Mouse (Mus musculus) heart, embryonic 16.5 days (tissue): Measurements from ENCODE around the gene Prdm11. TPM values are rescaled to one million over a fixed set of nuclear protein-coding genes. Genes with fewer than 3 reads are reported as not detected.

Experiments used
- ATAC-seq: fragments of 200-750 bp; cut with Nextera tagmentation; replicated peaks from 2 replicates; pipeline ENCODE4 v1.8.0; 2017; ENCODE audit warnings: moderate number of reproducible peaks; ENCODE audit not compliant: insufficient read depth, low FRiP score; ENCODE audit errors: extremely low read depth
- H3K27ac ChIP-seq: fragments of 300-500 bp; sonication (generic); 2 replicates; pipeline ENCODE4 v1.5.1; 2014; ENCODE audit warnings: mild to moderate bottlenecking, low read length, control low read depth, moderate library complexity
- H3K27me3 ChIP-seq: fragments of 300-500 bp; sonication (generic); 2 replicates; pipeline ENCODE4 v1.6.1; 2014; ENCODE audit warnings: low read length, mixed read lengths; ENCODE audit not compliant: control insufficient read depth, insufficient read depth
- H3K36me3 ChIP-seq: fragments of 300-500 bp; sonication (generic); 2 replicates; pipeline ENCODE4 v1.6.1; 2014; ENCODE audit not compliant: control insufficient read depth, insufficient read depth
- H3K4me1 ChIP-seq: fragments of 300-500 bp; sonication (generic); 2 replicates; pipeline ENCODE4 v1.6.1; 2014; ENCODE audit warnings: low read length, mixed read lengths; ENCODE audit not compliant: control insufficient read depth, insufficient read depth
- H3K4me2 ChIP-seq: fragments of 300-500 bp; sonication (generic); 2 replicates; pipeline ENCODE4 v1.6.1; 2014; ENCODE audit warnings: low read depth, mild to moderate bottlenecking, control low read depth, low read length
- H3K4me3 ChIP-seq: fragments of 300-500 bp; sonication (generic); 2 replicates; pipeline ENCODE4 v1.5.1; 2014; ENCODE audit warnings: mild to moderate bottlenecking, control low read depth, low read length
- H3K9ac ChIP-seq: fragments of 300-500 bp; sonication (generic); 2 replicates; pipeline ENCODE4 v1.6.1; 2014; ENCODE audit warnings: low read length, control low read depth
- H3K9me3 ChIP-seq: fragments of 300-500 bp; sonication (generic); replicated peaks from 2 replicates; pipeline ENCODE4 v1.6.1; 2016; ENCODE audit warnings: low read length; ENCODE audit not compliant: control insufficient read depth
- WGBS: fragments of 180-500 bp; shearing (Covaris S2); extraction: QIAGEN DNeasy Blood & Tissue Kit; methylation state at CpG from one replicate; pipeline ENCODE4 v1.1.7; 2014; 5-methylcytosine and 5-hydroxymethylcytosine counted together
- polyA plus RNA-seq: library from polyadenylated mRNA; unstranded; fragments of >200 nt; fragmentation: Nextera tagmentation; extraction: Ambion mirVana; gene quantifications from 2 replicates; pipeline ENCODE4 v1.2.1, GENCODE M21; 2015

Gene Prdm11
- polyA plus RNA-seq, 1 experiment from 2014 or later: 3.7 TPM

GRCm38 (mm10) chr2:93027713-93028112 is 18.3 kb downstream of the Prdm11 start:
- H3K27me3 ChIP-seq: no peaks in the 10 kb centered on the region
- H3K4me2 ChIP-seq: no peak overlapping the region
- peaks cover 55% of the 10 kb centered on the region for H3K4me1 ChIP-seq
- H3K9ac ChIP-seq: peak overlapping the region; percentile 1; the same call in 1 of the 2 replicates
- H3K36me3 ChIP-seq: no peaks in the 10 kb centered on the region
- 64% methylated on average over 7 of the region's 7 CpGs for WGBS
- H3K4me3 ChIP-seq: no peak overlapping the region
- no peak overlapping the region for H3K27ac ChIP-seq
- H3K9me3 ChIP-seq: peaks cover 4% of the 10 kb centered on the region; the same call in 1 of the 2 replicates
- ATAC-seq: no peak

GRCm38 (mm10) chr2:93024431-93024830 is 21.5 kb downstream of the Prdm11 start:
- Histone ChIP-seq H3K27me3 (no peaks in the 10 kb centered on the region), H3K9me3 (peaks cover 4% of the 10 kb centered on the region; the same call in 1 of the 2 replicates), H3K4me3 (no peak overlapping the region), H3K27ac (no peak overlapping the region), H3K9ac (no peak overlapping the region), H3K4me1 (peaks cover 24% of the 10 kb centered on the region), H3K4me2 (no peak overlapping the region), H3K36me3 (no peaks in the 10 kb centered on the region)
- ATAC-seq: no peak
- 81% methylated on average over 3 of the region's 3 CpGs for WGBS

- H3K9me3 ChIP-seq: peaks cover 4% of the 10 kb centered on the region; the same call in 1 of the 2 replicates
- H3K4me2 ChIP-seq: no peak overlapping the region
- peak; percentile 39; the same call in 1 of the 2 replicates for ATAC-seq
- H3K27ac ChIP-seq: peak overlapping the region; percentile 56
- H3K4me3 ChIP-seq: no peak overlapping the region
- whole genome bisulfite sequencing: 42% methylated on average over 5 of the region's 5 CpGs
- H3K27me3 ChIP-seq: no peaks in the 10 kb centered on the region
- peaks cover 23% of the 10 kb centered on the region for H3K4me1 ChIP-seq
- H3K9ac ChIP-seq: no peak overlapping the region
- no peaks in the 10 kb centered on the region for H3K36me3 ChIP-seq
These were observed 27.1 kb downstream of the Prdm11 start for GRCm38 (mm10) chr2:93018854-93019253.

GRCm38 (mm10) chr2:93017151-93017550 is 28.8 kb downstream of the Prdm11 start:
- H3K4me1 ChIP-seq: peaks cover 28% of the 10 kb centered on the region
- no peak for ATAC-seq
- H3K36me3 ChIP-seq: peaks cover 3% of the 10 kb centered on the region; the same call in 1 of the 2 replicates
- WGBS: 91% methylated on average over 8 of the region's 8 CpGs
- no peak overlapping the region for H3K4me3 ChIP-seq
- no peak overlapping the region for H3K9ac ChIP-seq
- no peaks in the 10 kb centered on the region for H3K27me3 ChIP-seq
- H3K4me2 ChIP-seq: no peak overlapping the region
- no peak overlapping the region for H3K27ac ChIP-seq
- no peaks in the 10 kb centered on the region for H3K9me3 ChIP-seq

- H3K27me3 ChIP-seq: no peaks in the 10 kb centered on the region
- peak overlapping the region; percentile 91 for H3K27ac ChIP-seq
- no peaks in the 10 kb centered on the region for H3K9me3 ChIP-seq
- peak overlapping the region; percentile 83 for H3K9ac ChIP-seq
- WGBS: 3% methylated on average over 21 of the region's 40 CpGs
- peak; percentile 12 for ATAC-seq
- H3K4me3 ChIP-seq: peak overlapping the region; percentile 64
- peaks cover 28% of the 10 kb centered on the region for H3K4me1 ChIP-seq
- peaks cover 4% of the 10 kb centered on the region; the same call in 1 of the 2 replicates for H3K36me3 ChIP-seq
- H3K4me2 ChIP-seq: peak overlapping the region; percentile 94
These were observed 30.9 kb downstream of the Prdm11 start for GRCm38 (mm10) chr2:93015041-93015440.

GRCm38 (mm10) chr2:93014093-93014937 is 31.7 kb downstream of the Prdm11 start:
- Histone ChIP-seq H3K9ac (peak overlapping the region; percentile 83), H3K27me3 (no peaks in the 10 kb centered on the region), H3K4me2 (peak overlapping the region; percentile 94), H3K4me1 (peaks cover 28% of the 10 kb centered on the region), H3K4me3 (peak overlapping the region; percentile 64), H3K27ac (peak overlapping the region; percentile 91), H3K9me3 (no peaks in the 10 kb centered on the region), H3K36me3 (peaks cover 4% of the 10 kb centered on the region; the same call in 1 of the 2 replicates)
- peak; percentile 72 for ATAC-seq
- 3% methylated on average over 39 of the region's 50 CpGs for WGBS

GRCm38 (mm10) chr2:93013415-93014092 is 32.4 kb downstream of the Prdm11 start:
- H3K4me3 ChIP-seq: peak overlapping the region; percentile 64
- H3K4me2 ChIP-seq: peak overlapping the region; percentile 94
- H3K9me3 ChIP-seq: no peaks in the 10 kb centered on the region
- H3K27ac ChIP-seq: peak overlapping the region; percentile 91
- H3K4me1 ChIP-seq: peaks cover 21% of the 10 kb centered on the region
- 59% methylated on average over 8 of the region's 8 CpGs for WGBS
- H3K36me3 ChIP-seq: peaks cover 4% of the 10 kb centered on the region; the same call in 1 of the 2 replicates
- peak overlapping the region; percentile 83 for H3K9ac ChIP-seq
- H3K27me3 ChIP-seq: no peaks in the 10 kb centered on the region
- ATAC-seq: peak; percentile 17; the same call in 1 of the 2 replicates

- Histone ChIP-seq H3K4me3 (no peak overlapping the region), H3K27me3 (no peaks in the 10 kb centered on the region), H3K4me1 (peaks cover 22% of the 10 kb centered on the region), H3K36me3 (peaks cover 8% of the 10 kb centered on the region), H3K9me3 (no peaks in the 10 kb centered on the region), H3K27ac (no peak overlapping the region), H3K4me2 (no peak overlapping the region), H3K9ac (no peak overlapping the region)
- WGBS: 93% methylated on average over 3 of the region's 3 CpGs
- no peak for ATAC-seq
These were observed 33.0 kb downstream of the Prdm11 start for GRCm38 (mm10) chr2:93012976-93013375.

- H3K36me3 ChIP-seq: peaks cover 8% of the 10 kb centered on the region
- H3K4me1 ChIP-seq: peaks cover 22% of the 10 kb centered on the region
- H3K4me2 ChIP-seq: no peak overlapping the region
- H3K4me3 ChIP-seq: no peak overlapping the region
- WGBS: 84% methylated on average over 9 of the region's 9 CpGs
- no peaks in the 10 kb centered on the region for H3K27me3 ChIP-seq
- H3K9ac ChIP-seq: no peak overlapping the region
- no peak for ATAC-seq
- no peaks in the 10 kb centered on the region for H3K9me3 ChIP-seq
- no peak overlapping the region for H3K27ac ChIP-seq
These were observed 34.0 kb downstream of the Prdm11 start for GRCm38 (mm10) chr2:93011933-93012332.
